Mouse (Mus musculus): ENCODE results near the gene Ptprn2. TPM values are rescaled to one million over a fixed set of nuclear protein-coding genes. Genes with fewer than 3 reads are reported as not detected.

Ptprn2 gene
- polyA plus RNA-seq, 1 experiment from 2014 or later: 0.08 TPM

MicroRNA genes within 50 kb of the gene (microRNA counts, 519-probe panel; counts per million panel counts)
- microRNA mmu-miR-153: not detected

Small RNAs within 50 kb of the gene (microRNA-seq; reads per million reads assigned to microRNA genes)
- gene Mir153: 6.3 reads per million, percentile 22 among the genes with 10 or more reads in this experiment

Other genes with a start within 250 kb of the Ptprn2 start
- 13.5 and 19.7 TPM in 2 replicates for gene Wdr60, start 222.7 kb upstream of the Ptprn2 start, polyA plus RNA-seq (2014; fragmentation: Nextera tagmentation; extraction: Ambion mirVana)
- not detected in 2 replicates for gene Gm11027, start 210.3 kb upstream of the Ptprn2 start, polyA plus RNA-seq (2014; fragmentation: Nextera tagmentation; extraction: Ambion mirVana)
- gene Esyt2, start 204.5 kb upstream of the Ptprn2 start, polyA plus RNA-seq (2014; fragmentation: Nextera tagmentation; extraction: Ambion mirVana): 15.2 and 23.2 TPM in 2 replicates
- 31.8 and 49.5 TPM in 2 replicates for gene Ncapg2, start 80.3 kb upstream of the Ptprn2 start, polyA plus RNA-seq (2014; fragmentation: Nextera tagmentation; extraction: Ambion mirVana)